Mouse (Mus musculus) testis, adult 2 months (tissue): Measurements from ENCODE around the gene Adss. TPM values are rescaled to one million over a fixed set of nuclear protein-coding genes. Genes with fewer than 3 reads are reported as not detected.
A peak's percentile ranks its signal among the peaks of the same experiment; 100 is the strongest.

Source experiments
- H3K27ac ChIP-seq: fragments of 200-500 bp; 2 replicates; pipeline ENCODE4 v1.5.1; 2012; ENCODE audit warnings: low read depth, low read length; ENCODE audit not compliant: control insufficient read depth, insufficient read depth
- H3K27me3 ChIP-seq: fragments of 200-500 bp; 2 replicates; pipeline ENCODE4 v1.6.1; 2012; ENCODE audit warnings: mild to moderate bottlenecking, low read length, moderate library complexity; ENCODE audit not compliant: control insufficient read depth, insufficient read depth
- H3K36me3 ChIP-seq: fragments of 200-500 bp; 2 replicates; pipeline ENCODE4 v1.6.1; 2012; ENCODE audit warnings: mild to moderate bottlenecking, low read length; ENCODE audit not compliant: control insufficient read depth, insufficient read depth
- H3K4me1 ChIP-seq: fragments of 200-500 bp; 2 replicates; pipeline ENCODE4 v1.6.1; 2012; ENCODE audit warnings: low read length; ENCODE audit not compliant: control insufficient read depth, insufficient read depth
- H3K4me3 ChIP-seq: fragments of 200-500 bp; 2 replicates; pipeline ENCODE4 v1.5.1; 2012; ENCODE audit warnings: low read depth, mild to moderate bottlenecking, low read length, moderate library complexity, mixed read lengths; ENCODE audit not compliant: control insufficient read depth
- CTCF ChIP-seq: fragments of 200-500 bp; IDR thresholded peaks from 2 replicates; pipeline ENCODE4 v1.5.1; 2012; ENCODE audit warnings: low read depth, mild to moderate bottlenecking, inconsistent platforms, low read length, moderate library complexity; ENCODE audit not compliant: control insufficient read depth, insufficient read depth, insufficient replicate concordance
- POLR2A ChIP-seq: fragments of 200-500 bp; IDR thresholded peaks from 2 replicates; pipeline ENCODE4 v1.6.1; 2012; ENCODE audit warnings: low read depth, mild to moderate bottlenecking, inconsistent platforms, low read length, moderate library complexity; ENCODE audit not compliant: control insufficient read depth
- polyA plus RNA-seq: library from polyadenylated mRNA; depleted of rRNA; stranded (reverse); fragments of >200 nt; gene quantifications from 2 replicates; pipeline ENCODE4 v1.2.3, GENCODE M21; 2012

The Adss gene
- polyA plus RNA-seq, 1 experiment = 30.7 TPM

DNA sequence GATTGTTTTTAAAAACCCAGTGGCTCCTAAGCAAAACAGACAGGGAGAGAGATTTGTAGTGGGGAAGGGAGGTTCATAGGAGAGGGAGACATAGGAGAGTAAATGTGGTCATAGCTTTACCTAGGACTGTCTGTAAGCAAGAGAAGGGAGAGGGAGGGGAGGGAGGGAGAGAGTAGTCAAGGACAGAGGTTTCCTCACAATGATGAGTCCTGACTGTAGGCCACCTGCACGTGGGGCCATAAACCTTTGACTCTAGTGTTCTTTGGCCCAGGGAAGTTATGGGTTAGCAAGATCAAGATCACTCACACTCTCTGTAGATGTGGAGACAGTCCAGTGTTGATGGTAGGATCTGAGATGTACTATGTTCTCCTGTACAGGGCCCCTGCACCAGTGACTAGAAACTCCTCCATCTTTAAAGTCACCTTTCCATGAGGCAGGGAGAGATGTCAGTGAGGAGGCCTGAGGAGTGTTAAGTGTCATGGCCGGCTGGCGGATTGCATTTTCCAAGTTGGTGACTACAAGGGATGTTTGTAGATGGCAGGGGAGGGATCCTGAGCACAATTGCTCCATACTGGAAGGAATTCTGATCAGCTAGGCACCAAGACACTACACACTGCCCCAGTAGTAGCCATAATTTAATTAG, 68.3 kb downstream of the Adss start:
- Histone ChIP-seq H3K36me3 (no peaks in the 10 kb centered on the region), H3K4me3 (peak overlapping the region; percentile 67), H3K4me1 (no peaks in the 10 kb centered on the region), H3K27ac (no peak overlapping the region), H3K27me3 (no peaks in the 10 kb centered on the region)
- no peak for TF ChIP-seq POLR2A
- TF ChIP-seq CTCF = no peak

GRCm38 (mm10) chr1:177726870-177727269, 69.4 kb downstream of the Adss start:
- no peak overlapping the region for H3K27ac ChIP-seq
- H3K36me3 ChIP-seq = no peaks in the 10 kb centered on the region
- TF ChIP-seq CTCF = no peak
- no peak for TF ChIP-seq POLR2A
- H3K4me3 ChIP-seq = peak overlapping the region; percentile 17; the same call in 1 of the 2 replicates
- H3K4me1 ChIP-seq = no peaks in the 10 kb centered on the region
- no peaks in the 10 kb centered on the region for H3K27me3 ChIP-seq

GRCm38 (mm10) chr1:177723786-177724185, 72.5 kb downstream of the Adss start:
- H3K4me1 ChIP-seq = no peaks in the 10 kb centered on the region
- no peaks in the 10 kb centered on the region for H3K27me3 ChIP-seq
- no peaks in the 10 kb centered on the region for H3K36me3 ChIP-seq
- H3K4me3 ChIP-seq = no peak overlapping the region
- TF ChIP-seq POLR2A (no peak), CTCF (no peak)
- no peak overlapping the region for H3K27ac ChIP-seq

DNA sequence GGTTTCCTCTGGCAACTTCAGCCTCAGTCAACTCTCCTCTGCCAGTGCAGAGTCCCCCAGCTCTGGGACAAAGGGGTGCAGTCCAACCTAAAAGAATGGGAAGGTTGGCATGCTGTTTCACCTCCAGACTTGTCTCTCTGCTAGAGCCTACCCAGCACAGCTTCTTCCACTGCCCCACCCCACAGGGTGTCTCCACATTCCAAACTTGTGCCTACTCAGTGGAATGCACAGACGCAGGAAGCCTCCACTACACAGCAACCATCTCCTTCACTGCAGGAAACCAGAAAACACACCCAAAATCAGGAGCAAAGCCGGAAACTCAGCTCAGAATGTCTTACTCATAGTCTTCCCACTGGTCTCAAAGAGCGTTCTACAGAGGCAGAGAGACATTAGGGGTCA, 77.3 kb downstream of the Adss start:
- H3K36me3 ChIP-seq = no peaks in the 10 kb centered on the region

DNA sequence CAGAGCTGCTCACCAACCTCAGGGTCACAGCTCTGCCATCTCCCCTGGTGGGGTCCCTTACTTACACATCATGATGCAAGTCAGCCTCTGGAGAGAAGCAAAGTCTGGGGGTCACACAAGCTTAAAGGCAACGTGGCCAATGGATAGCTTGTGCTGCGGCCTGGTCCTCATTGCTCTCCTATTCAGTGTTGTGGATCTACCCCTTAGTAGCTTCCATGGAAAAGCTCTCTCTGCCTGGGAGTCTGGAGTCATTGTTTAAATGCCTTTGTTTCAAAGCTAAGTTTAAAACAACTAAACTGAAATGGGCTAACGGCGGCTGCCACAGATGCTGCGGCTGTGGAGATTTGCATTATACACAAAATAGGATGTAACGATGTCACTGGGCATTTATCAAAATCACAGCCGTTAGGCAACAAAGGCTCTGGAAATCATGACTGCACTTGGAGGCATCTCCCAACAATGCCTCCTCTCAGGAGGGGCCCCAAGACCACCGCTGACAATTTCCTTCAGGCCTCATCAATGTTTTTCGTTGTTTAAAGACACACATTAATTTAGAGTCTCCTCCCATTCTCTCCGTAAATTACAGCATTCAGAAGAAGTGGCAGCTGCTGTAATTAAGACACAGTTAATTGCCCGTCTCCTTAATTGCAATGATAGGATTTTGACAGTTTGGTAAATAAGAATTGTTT, 77.8 kb downstream of the Adss start:
- Histone ChIP-seq H3K4me3 (no peak overlapping the region), H3K4me1 (no peaks in the 10 kb centered on the region), H3K27me3 (no peaks in the 10 kb centered on the region), H3K27ac (no peak overlapping the region), H3K36me3 (no peaks in the 10 kb centered on the region)
- TF ChIP-seq POLR2A = no peak
- TF ChIP-seq CTCF = no peak

More for the DNA sequence above, 77.3 kb downstream of the Adss start:
- H3K27ac ChIP-seq = no peak overlapping the region
- no peaks in the 10 kb centered on the region for H3K4me1 ChIP-seq
- TF ChIP-seq POLR2A = no peak
- no peak for TF ChIP-seq CTCF
- H3K4me3 ChIP-seq = no peak overlapping the region
- H3K27me3 ChIP-seq = no peaks in the 10 kb centered on the region

DNA sequence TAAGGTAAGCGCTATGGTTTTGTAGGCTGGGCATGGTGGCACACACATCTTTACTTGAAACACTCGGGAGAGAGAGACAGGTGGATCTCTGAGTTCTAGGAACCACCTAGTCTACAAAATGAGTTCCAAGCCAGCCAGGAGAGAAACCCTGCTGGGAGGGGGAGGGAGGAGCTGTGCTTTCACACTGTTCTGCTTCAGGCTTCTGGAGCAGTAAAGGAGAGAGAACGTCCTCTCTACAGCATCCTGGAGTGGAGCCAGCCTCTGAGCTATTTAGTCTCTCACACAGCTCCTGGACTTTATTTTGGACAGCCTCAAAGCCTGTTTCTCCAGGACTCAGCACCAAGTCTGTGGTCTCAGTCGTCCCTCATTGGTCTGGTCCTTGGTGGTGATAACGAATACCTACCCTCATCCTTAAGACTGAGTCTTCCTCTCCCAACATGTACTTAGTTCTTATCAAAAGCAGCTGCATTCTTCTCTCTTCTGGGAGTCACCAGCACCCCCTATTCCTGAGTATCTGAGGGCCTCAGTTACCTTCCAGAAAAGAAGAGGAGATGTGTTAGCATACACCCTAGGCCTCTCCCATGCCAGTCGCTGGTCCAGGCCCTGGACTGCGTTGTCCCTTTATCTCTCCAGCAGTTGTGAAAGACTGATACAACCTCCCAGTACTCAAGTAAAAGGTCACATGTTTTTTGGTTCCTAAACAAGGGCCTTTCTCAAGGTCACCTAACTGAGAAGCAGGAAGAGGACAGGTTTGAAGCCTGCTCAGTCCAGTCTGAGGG, 79.1 kb downstream of the Adss start:
- no peak overlapping the region for H3K27ac ChIP-seq
- no peaks in the 10 kb centered on the region for H3K4me1 ChIP-seq
- no peak for TF ChIP-seq CTCF
- TF ChIP-seq POLR2A = no peak
- H3K27me3 ChIP-seq = no peaks in the 10 kb centered on the region
- no peak overlapping the region for H3K4me3 ChIP-seq
- no peaks in the 10 kb centered on the region for H3K36me3 ChIP-seq

DNA sequence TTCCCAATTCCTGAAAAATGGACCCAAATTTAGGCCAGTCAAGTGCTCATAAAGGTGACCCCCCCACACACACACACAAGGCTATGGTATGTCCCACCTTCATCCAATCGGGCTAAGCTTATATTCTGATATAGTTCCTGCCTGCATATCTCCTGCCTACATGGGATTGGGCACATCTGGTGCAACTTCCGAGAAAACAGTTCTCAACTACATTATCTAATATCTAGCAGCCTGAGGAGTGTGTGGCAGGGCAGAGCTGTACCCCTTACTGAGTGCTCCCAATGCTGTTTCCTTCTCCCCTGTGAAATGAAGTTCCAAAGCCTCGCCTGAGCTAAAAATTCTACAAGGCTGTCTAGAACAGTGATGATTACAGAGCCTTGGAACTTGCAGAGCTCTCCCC, 79.9 kb downstream of the Adss start:
- Histone ChIP-seq H3K4me1 (no peaks in the 10 kb centered on the region), H3K27ac (no peak overlapping the region), H3K36me3 (no peaks in the 10 kb centered on the region), H3K27me3 (no peaks in the 10 kb centered on the region), H3K4me3 (no peak overlapping the region)
- no peak for TF ChIP-seq CTCF
- TF ChIP-seq POLR2A = no peak
